Mouse (Mus musculus) lung, embryonic 15.5 days (tissue): ENCODE measurements around the gene Abi3. TPM values are rescaled to one million over a fixed set of nuclear protein-coding genes. Genes with fewer than 3 reads are reported as not detected.

Source experiments
- ATAC-seq: fragments of 200-750 bp; cut with Nextera tagmentation; 2 replicates; pipeline ENCODE4 v1.8.0; 2017; ENCODE audit warnings: moderate number of reproducible peaks, borderline replicate concordance; ENCODE audit not compliant: low FRiP score, low TSS enrichment; ENCODE audit errors: extremely low read depth
- H3K27ac ChIP-seq: fragments of 300-500 bp; sonication (generic); 2 replicates; pipeline ENCODE4 v1.5.1; 2015; ENCODE audit warnings: moderate library complexity, mild to moderate bottlenecking, inconsistent platforms
- H3K27me3 ChIP-seq: fragments of 300-500 bp; sonication (generic); 2 replicates; pipeline ENCODE4 v1.6.1; 2015; ENCODE audit warnings: inconsistent platforms
- H3K36me3 ChIP-seq: fragments of 300-500 bp; sonication (generic); 2 replicates; pipeline ENCODE4 v1.6.1; 2015; ENCODE audit warnings: inconsistent platforms
- H3K4me1 ChIP-seq: fragments of 300-500 bp; sonication (generic); 2 replicates; pipeline ENCODE4 v1.6.1; 2015; ENCODE audit warnings: inconsistent platforms
- H3K4me2 ChIP-seq: fragments of 300-500 bp; sonication (generic); 2 replicates; pipeline ENCODE4 v1.6.1; 2015; ENCODE audit warnings: inconsistent platforms, mild to moderate bottlenecking, moderate library complexity
- H3K4me3 ChIP-seq: fragments of 300-500 bp; sonication (generic); 2 replicates; pipeline ENCODE4 v1.5.1; 2015; ENCODE audit warnings: mild to moderate bottlenecking, inconsistent platforms
- H3K9ac ChIP-seq: fragments of 300-500 bp; sonication (generic); 2 replicates; pipeline ENCODE4 v1.6.1; 2015; ENCODE audit warnings: inconsistent platforms
- H3K9me3 ChIP-seq: fragments of 300-500 bp; sonication (generic); 2 replicates; pipeline ENCODE4 v1.6.1; 2016; ENCODE audit warnings: inconsistent platforms
- WGBS: fragments of 180-500 bp; shearing (Covaris S2); methylation state at CpG from one replicate; pipeline ENCODE4 v1.1.7; 2015; 5-methylcytosine and 5-hydroxymethylcytosine counted together
- polyA plus RNA-seq: library from polyadenylated mRNA; unstranded; fragments of >200 nt; fragmentation: Nextera tagmentation; extraction: Ambion mirVana; gene quantifications from 2 replicates; pipeline ENCODE4 v1.2.1, GENCODE M21; 2015

Abi3 gene
- polyA plus RNA-seq, 1 experiment from 2014 or later, result 19.7 TPM

DNA sequence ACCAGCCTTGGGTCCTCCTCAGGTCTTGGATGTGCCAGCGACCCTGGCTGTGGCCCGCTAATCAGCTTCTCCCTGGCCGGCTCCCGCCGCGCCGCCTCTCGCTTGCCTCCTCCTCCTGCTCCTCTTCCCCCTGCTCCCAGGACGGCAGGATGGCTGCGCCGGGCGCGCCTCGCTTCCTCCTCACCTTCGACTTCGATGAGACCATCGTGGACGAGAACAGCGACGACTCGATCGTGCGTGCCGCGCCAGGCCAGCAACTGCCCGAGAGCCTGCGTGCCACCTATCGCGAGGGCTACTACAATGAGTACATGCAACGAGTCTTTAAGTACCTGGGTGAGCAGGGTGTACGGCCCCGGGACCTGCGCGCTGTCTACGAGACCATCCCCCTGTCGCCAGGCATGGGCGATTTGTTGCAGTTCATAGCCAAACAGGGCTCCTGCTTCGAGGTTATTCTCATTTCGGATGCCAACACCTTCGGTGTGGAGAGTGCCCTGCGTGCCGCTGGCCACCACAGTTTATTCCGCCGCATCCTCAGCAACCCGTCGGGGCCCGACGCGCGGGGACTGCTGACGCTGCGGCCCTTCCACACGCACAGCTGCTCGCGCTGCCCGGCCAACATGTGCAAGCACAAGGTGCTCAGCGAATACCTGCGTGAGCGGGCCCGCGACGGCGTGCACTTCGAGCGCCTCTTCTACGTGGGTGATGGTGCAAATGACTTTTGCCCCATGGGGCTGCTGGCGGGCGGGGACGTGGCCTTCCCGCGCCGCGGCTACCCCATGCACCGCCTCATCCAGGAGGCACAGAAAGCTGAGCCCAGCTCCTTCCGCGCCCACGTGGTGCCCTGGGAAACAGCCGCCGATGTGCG, 11.6 kb downstream of the Abi3 start:
- H3K9me3 ChIP-seq, result no peaks in the 10 kb centered on the region
- no peaks in the 10 kb centered on the region for H3K36me3 ChIP-seq
- H3K4me3 ChIP-seq, result peak overlapping the region; percentile 31
- no peak for ATAC-seq
- H3K27ac ChIP-seq, result no peak overlapping the region
- 2% methylated on average over 80 of the region's 80 CpGs for WGBS
- H3K27me3 ChIP-seq, result peaks cover 90% of the 10 kb centered on the region
- H3K9ac ChIP-seq, result 0 out of 2 replicates have a peak overlapping the region, but pooled peaks have one; percentile 13
- H3K4me1 ChIP-seq, result peaks cover 50% of the 10 kb centered on the region
- H3K4me2 ChIP-seq, result peak overlapping the region; percentile 60

DNA sequence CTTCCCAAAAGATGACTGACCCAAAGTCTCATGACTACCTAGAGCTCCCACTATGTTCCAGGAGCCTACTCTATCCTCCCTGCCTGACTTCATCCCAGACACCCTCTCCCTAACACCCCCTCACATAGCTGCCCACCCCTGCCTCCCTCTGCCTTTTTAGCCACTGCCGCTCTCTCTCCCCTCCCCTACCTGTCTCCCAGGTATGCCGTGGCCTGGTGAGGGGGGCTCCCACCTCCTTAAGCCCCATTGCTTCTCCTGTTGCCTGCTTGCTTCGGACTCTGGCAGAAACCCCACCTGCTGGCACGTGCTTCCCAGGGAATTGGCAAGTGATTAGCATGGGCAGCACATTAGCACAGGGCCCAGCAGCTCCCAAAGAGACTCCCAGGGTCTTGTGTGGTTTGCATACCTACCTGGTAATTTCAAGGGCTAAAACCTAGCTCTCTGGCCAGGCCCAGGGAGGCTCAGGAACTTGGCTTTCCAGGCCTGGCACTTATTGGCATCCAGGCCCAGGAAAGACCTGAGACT, 12.7 kb downstream of the Abi3 start:
- H3K9ac ChIP-seq, result no peak overlapping the region
- no peaks in the 10 kb centered on the region for H3K9me3 ChIP-seq
- peaks cover 47% of the 10 kb centered on the region for H3K4me1 ChIP-seq
- no peak overlapping the region for H3K27ac ChIP-seq
- WGBS, result 29% methylated on average over 4 of the region's 4 CpGs
- H3K4me2 ChIP-seq, result peak overlapping the region; percentile 60; the same call in 1 of the 2 replicates
- H3K4me3 ChIP-seq, result peak overlapping the region; percentile 31; the same call in 1 of the 2 replicates
- H3K36me3 ChIP-seq, result no peaks in the 10 kb centered on the region
- peaks cover 92% of the 10 kb centered on the region for H3K27me3 ChIP-seq
- ATAC-seq, result no peak

DNA sequence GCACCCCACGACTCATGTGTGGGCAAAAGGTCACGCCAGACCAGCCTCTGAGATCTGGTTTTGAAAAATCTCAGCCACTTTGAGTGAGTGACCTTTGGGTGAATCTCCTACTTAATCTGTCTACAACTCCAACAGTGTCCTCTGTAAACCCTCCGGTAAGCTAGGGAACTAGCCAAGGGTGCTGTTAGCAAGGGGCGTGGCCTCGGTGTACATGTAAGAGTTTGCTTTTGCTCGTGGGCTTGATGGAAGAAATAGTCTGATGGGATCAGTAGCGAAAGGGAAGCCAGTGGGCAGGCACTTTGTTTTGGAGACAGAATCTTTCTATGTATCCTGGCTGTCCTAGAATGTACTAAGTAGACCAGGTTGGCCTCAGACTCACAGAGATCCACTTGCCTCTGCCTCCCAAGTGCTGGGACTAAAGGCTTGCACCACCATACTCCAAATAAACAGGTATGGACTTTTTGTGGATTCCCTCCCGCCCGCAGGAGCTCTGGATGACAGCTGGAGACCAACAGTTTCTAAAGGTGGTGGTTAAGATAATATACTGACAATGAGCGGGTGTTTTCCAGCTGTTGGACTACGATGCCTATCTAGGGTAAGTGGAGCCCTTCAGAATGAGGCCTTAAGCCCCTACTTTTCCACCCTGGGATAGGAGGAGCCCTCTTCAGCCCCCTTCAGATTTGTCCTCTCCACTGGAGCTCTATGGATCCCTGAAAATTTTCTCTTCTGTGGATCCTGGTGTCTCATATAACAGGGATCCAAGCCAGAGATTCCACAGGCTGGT, 13.9 kb downstream of the Abi3 start:
- no peak overlapping the region for H3K4me2 ChIP-seq
- H3K27me3 ChIP-seq, result peaks cover 83% of the 10 kb centered on the region
- no peak overlapping the region for H3K27ac ChIP-seq
- no peak overlapping the region for H3K9ac ChIP-seq
- no peak for ATAC-seq
- WGBS, result 55% methylated on average over 11 of the region's 11 CpGs
- peaks cover 40% of the 10 kb centered on the region for H3K4me1 ChIP-seq
- H3K4me3 ChIP-seq, result no peak overlapping the region
- H3K9me3 ChIP-seq, result no peaks in the 10 kb centered on the region
- H3K36me3 ChIP-seq, result no peaks in the 10 kb centered on the region

DNA sequence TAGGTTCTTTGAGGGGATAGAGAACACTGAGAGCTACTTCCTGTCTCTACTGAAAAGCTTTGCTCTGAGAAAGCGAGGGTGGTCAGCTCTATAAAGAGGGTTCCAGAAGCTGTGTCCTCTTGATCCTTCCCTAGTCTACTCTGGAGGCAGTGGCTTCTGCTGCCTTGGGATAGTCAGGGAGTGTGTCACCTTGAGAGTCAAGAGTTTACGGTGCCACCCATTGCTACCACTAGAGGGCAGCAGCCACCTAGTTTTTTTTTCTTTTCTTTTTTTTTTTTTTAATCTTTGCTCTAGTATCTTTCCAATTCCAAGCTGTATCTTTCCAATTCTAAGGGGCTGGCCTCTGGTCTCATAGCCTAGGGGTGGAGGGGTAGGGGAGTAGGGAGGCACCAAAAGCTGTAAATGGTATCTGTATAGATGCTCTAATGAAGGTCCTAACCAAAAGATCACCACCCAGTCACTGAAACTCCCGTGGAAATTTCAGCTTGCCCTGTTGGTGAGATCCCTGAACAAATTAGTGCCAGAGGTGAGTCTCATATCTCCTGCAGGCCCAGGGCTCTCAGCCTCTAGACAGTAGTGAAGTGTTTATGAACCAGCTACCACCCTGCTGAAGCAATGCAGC, 14.7 kb downstream of the Abi3 start:
- 13% methylated on average over 3 of the region's 3 CpGs for WGBS
- Histone ChIP-seq H3K9me3 (no peaks in the 10 kb centered on the region), H3K36me3 (no peaks in the 10 kb centered on the region), H3K27ac (no peak overlapping the region), H3K4me2 (no peak overlapping the region), H3K27me3 (peaks cover 81% of the 10 kb centered on the region), H3K9ac (no peak overlapping the region), H3K4me3 (no peak overlapping the region), H3K4me1 (peaks cover 37% of the 10 kb centered on the region)
- no peak for ATAC-seq

DNA sequence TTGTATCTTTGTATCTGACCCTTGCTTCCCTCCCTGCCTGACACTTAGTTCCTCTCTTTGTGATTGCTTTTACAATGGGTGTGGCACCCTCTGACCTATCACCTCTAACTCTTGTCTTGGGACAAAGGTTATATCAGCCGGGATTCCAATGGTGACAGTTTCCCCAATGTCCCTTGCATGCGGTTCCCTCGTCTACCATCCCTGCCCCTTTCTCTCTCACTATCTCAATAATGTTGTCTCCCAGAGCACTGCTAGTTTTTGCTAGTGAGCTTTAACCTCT, 15.2 kb downstream of the Abi3 start:
- Histone ChIP-seq H3K27ac (no peak overlapping the region), H3K27me3 (peaks cover 76% of the 10 kb centered on the region), H3K4me1 (peaks cover 36% of the 10 kb centered on the region), H3K9ac (no peak overlapping the region), H3K4me2 (no peak overlapping the region), H3K9me3 (no peaks in the 10 kb centered on the region), H3K4me3 (no peak overlapping the region), H3K36me3 (no peaks in the 10 kb centered on the region)
- no peak for ATAC-seq
- WGBS, result 10% methylated on average over 3 of the region's 3 CpGs

DNA sequence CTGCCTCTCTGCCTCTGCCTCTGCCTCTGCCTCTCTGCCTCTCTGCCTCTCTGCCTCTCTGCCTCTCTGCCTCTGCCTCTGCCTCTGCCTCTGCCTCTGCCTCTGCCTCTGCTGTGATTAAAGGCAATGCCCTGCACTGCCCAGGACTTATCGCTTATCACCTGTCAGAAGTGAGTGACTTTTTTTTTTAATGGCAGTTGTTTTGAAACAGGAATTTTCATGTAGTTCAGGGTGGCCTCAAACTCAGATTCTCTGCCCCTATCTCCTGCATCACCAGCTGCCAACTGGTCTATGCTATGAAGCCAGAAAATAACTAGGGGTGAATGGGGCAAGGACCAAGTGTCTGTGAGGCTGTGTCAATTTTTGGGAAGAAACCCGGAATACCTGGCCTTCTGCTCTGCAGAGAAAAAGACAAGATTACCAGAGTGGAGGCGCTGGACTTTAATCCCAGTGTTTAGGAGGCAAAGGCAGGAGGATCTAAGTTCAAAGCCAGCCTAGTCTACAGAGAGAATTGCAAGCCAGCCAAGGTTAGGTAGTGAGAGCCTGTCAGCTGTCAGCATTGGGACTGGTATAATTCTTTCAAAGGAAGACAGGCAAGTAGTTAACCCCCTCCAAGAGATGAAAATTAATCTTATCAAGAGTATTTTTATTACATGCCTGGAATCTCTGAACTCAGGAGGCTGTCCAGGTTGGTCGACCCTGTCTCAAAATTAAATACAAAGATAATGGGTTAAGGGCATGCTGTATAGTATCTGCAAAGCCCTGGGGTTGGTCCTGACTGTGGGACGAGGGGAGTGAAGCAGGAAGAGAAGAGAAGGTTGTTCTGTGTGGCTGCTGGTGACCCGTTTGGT, 15.7 kb downstream of the Abi3 start:
- Histone ChIP-seq H3K9me3 (no peaks in the 10 kb centered on the region), H3K9ac (no peak overlapping the region), H3K4me1 (peaks cover 32% of the 10 kb centered on the region), H3K27ac (no peak overlapping the region), H3K36me3 (no peaks in the 10 kb centered on the region), H3K27me3 (peaks cover 71% of the 10 kb centered on the region), H3K4me3 (no peak overlapping the region), H3K4me2 (no peak overlapping the region)
- ATAC-seq, result no peak
- WGBS, result 47% methylated on average over 6 of the region's 6 CpGs

DNA sequence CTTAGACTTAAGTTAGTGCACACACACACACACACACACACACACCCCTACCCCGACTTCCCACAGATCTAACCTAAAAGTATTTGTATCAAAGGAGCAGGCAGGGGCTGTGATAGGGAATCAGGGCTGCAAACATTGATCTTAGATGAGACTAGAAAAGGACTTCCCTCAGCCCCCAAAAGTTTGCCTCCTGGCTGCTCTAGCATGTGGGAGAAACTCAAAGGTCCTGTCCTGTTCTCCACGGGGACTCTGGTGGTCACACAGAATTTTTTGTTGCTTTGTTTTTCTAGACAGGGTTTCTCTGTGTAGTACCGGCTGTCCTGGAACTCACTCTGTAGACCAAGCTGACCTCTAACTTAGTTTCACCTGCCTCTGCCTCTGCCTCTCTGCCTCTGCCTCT, 16.7 kb downstream of the Abi3 start:
- peaks cover 22% of the 10 kb centered on the region for H3K4me1 ChIP-seq
- no peak overlapping the region for H3K27ac ChIP-seq
- peak overlapping the region; percentile 99; the same call in 1 of the 2 replicates for H3K4me2 ChIP-seq
- H3K27me3 ChIP-seq, result peaks cover 62% of the 10 kb centered on the region
- no peak overlapping the region for H3K4me3 ChIP-seq
- no peak overlapping the region for H3K9ac ChIP-seq
- no peaks in the 10 kb centered on the region for H3K36me3 ChIP-seq
- 48% methylated on average over 3 of the region's 3 CpGs for WGBS
- ATAC-seq, result no peak
- no peaks in the 10 kb centered on the region for H3K9me3 ChIP-seq

DNA sequence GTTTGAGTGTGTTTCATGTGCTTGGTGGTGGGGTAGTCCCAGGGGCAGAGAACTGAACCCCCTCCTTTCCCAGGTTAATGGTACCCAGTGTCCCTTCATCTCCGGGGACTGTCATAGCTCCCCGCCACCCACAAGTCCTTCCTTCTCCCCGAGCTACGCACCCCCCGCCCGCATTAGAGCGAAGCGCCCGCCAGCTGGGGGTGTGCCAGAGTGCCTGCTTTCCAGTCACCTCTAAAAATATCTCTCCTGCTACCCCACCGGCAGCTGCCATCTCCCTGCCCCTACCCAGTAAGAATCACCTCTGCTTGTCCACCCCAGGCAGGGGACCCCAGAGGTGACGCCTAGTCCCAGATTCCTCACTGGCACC, 17.4 kb downstream of the Abi3 start:
- peak overlapping the region; percentile 52 for H3K9ac ChIP-seq
- H3K4me1 ChIP-seq, result peaks cover 15% of the 10 kb centered on the region
- WGBS, result 0% methylated on average over 11 of the region's 11 CpGs
- peak overlapping the region; percentile 56 for H3K4me3 ChIP-seq
- ATAC-seq, result 0 out of 2 replicates have a peak, but pooled peaks have one; percentile 3
- peak overlapping the region; percentile 99 for H3K4me2 ChIP-seq
- no peaks in the 10 kb centered on the region for H3K36me3 ChIP-seq
- H3K27me3 ChIP-seq, result peaks cover 54% of the 10 kb centered on the region
- no peaks in the 10 kb centered on the region for H3K9me3 ChIP-seq
- H3K27ac ChIP-seq, result no peak overlapping the region

DNA sequence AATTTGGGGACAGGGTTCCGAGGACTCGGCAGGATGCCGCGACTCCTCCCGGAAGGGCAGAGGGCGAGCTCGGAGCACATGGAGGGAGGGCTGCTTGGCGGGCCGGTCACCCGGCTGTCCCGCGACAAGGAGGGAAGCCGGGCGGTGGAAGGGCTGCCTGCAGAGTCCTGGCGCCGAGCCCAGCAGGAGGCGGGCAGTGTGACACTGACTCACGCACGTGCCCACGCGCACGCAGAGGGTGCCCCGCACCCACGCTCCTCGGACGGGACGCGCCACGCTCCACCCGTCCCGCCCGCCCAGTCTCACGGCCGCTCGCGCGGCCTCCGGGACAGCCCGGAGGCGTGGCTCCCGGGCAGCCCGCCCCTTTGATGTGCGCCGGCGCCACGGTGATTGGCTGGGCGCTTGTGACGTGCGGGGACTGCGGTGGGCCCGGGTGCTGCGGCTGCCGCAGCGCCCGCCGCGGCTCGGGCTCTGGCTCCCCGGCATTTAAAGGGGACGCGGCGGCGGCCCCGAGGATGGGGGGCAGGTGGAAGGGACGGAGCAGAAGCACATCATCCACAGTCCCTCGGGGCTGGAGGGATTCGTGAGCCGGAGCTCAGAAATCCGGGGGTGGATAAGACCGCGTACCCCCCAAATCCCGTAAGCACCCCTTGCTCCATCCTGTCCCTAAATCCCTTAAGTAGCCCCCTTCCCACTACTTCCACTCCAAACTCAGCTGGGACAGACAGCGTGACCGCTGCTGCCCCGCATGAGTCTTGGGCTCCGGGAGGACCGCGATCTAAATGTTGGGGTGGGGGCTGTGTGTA, 18.0 kb downstream of the Abi3 start, which contains the start of gene Phospho1:
Gene Phospho1, plus strand, starts transcription at position 429 of the 806 bp plus-strand sequence.
- Histone ChIP-seq H3K27ac (0 out of 2 replicates have a peak within 1 kb of the TSS, but pooled peaks have one; percentile 5), H3K4me1 (peaks cover 13% of the 10 kb centered on the region), H3K36me3 (no peaks in the 10 kb centered on the region), H3K4me3 (peak within 1 kb of the TSS; percentile 56), H3K9ac (peak within 1 kb of the TSS; percentile 52), H3K9me3 (no peaks in the 10 kb centered on the region), H3K4me2 (peak within 1 kb of the TSS; percentile 99), H3K27me3 (peaks cover 48% of the 10 kb centered on the region)
- peak; percentile 96 for ATAC-seq
- WGBS, result under 1% methylated on average over 67 of the region's 78 CpGs

DNA sequence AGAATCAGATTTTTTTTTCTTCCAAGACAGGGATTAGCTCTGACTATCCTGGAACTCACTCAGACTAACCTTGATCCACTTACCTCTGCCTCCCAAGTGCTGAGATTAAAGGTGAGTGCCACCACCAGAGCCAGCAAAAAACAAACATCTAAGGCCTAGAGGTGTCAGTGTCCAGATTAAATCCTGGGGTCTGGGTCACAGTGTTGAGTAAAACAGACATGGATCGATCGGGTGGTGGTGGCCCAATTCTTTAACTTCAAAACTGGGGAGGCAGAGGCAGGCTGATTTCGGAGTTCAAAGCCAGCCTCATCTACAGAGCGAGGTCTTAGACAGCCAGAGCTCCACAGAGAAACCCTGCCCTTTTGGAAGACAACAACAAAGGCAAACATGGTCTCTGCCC, 19.8 kb downstream of the Abi3 start:
- Histone ChIP-seq H3K36me3 (no peaks in the 10 kb centered on the region), H3K9ac (no peak overlapping the region), H3K4me2 (no peak overlapping the region), H3K9me3 (no peaks in the 10 kb centered on the region), H3K27me3 (peaks cover 33% of the 10 kb centered on the region; the same call in 1 of the 2 replicates), H3K4me3 (no peak overlapping the region), H3K27ac (no peak overlapping the region), H3K4me1 (peaks cover 13% of the 10 kb centered on the region)
- 90% methylated on average over 4 of the region's 4 CpGs for WGBS
- no peak for ATAC-seq
